Mouse (Mus musculus) kidney, adult 9 months (tissue): ENCODE measurements around the gene Aspscr1.

Source experiments
- DNase-seq: peaks from one replicate; pipeline ENCODE4 v3.0.0; 2022

Aspscr1 gene

GRCm38 (mm10) chr11:120719242-120719641 is 46.5 kb downstream of the Aspscr1 start:
- DNase-seq: no peak

- DNase-seq: no peak
Measured at GRCm38 (mm10) chr11:120719841-120720376, 47.1 kb downstream of the Aspscr1 start.

GRCm38 (mm10) chr11:120720450-120720849 is 47.7 kb downstream of the Aspscr1 start:
- peak; percentile 92 for DNase-seq

- DNase-seq: peak; percentile 48
Measured at GRCm38 (mm10) chr11:120721124-120722066, 48.6 kb downstream of the Aspscr1 start, which contains the start of gene Rac3. Rac3 (plus strand) TSS chr11:120721470.

- no peak for DNase-seq
Measured at GRCm38 (mm10) chr11:120722067-120722630, 49.4 kb downstream of the Aspscr1 start.

GRCm38 (mm10) chr11:120722761-120723382 is 50.1 kb downstream of the Aspscr1 start:
- DNase-seq: peak; percentile 76

GRCm38 (mm10) chr11:120723509-120723908 is 50.7 kb downstream of the Aspscr1 start:
- DNase-seq: no peak

- peak; percentile 83 for DNase-seq
Measured at GRCm38 (mm10) chr11:120726243-120727168, 53.7 kb downstream of the Aspscr1 start.

GRCm38 (mm10) chr11:120727169-120727527 is 54.4 kb downstream of the Aspscr1 start, which contains the start of gene Dcxr:
Dcxr (minus strand) TSS chr11:120727281.
- DNase-seq: peak; percentile 99

GRCm38 (mm10) chr11:120727564-120727963 is 54.8 kb downstream of the Aspscr1 start:
- no peak for DNase-seq

GRCm38 (mm10) chr11:120728530-120729240 is 55.9 kb downstream of the Aspscr1 start:
- DNase-seq: no peak

GRCm38 (mm10) chr11:120729432-120730050 is 56.8 kb downstream of the Aspscr1 start:
- peak; percentile 51 for DNase-seq

GRCm38 (mm10) chr11:120730331-120730870 is 57.6 kb downstream of the Aspscr1 start:
- no peak for DNase-seq

- no peak for DNase-seq
Measured at GRCm38 (mm10) chr11:120731395-120731794, 58.6 kb downstream of the Aspscr1 start.

- DNase-seq: peak; percentile 50
Measured at GRCm38 (mm10) chr11:120731858-120732680, 59.3 kb downstream of the Aspscr1 start, which contains the start of gene Cbr2. Cbr2 (minus strand) TSS chr11:120732114.

- DNase-seq: peak; percentile 60
Measured at GRCm38 (mm10) chr11:120733521-120733920, 60.7 kb downstream of the Aspscr1 start.

GRCm38 (mm10) chr11:120736424-120736823 is 63.7 kb downstream of the Aspscr1 start:
- DNase-seq: no peak

- no peak for DNase-seq
Measured at GRCm38 (mm10) chr11:120740981-120741380, 68.2 kb downstream of the Aspscr1 start.

GRCm38 (mm10) chr11:120744121-120744701 is 71.4 kb downstream of the Aspscr1 start:
- DNase-seq: no peak
